Mouse (Mus musculus) adrenal gland, adult (tissue): ENCODE measurements around the gene Sbf1.

Source experiments
- DNase-seq, 2 experiments: peaks; one replicate each; pipeline ENCODE4 v3.0.0; 2022 to 2023; ENCODE audit warnings: low spot score in 1 of 2; ENCODE audit not compliant: inconsistent age in 2 of 2

The Sbf1 gene

DNA sequence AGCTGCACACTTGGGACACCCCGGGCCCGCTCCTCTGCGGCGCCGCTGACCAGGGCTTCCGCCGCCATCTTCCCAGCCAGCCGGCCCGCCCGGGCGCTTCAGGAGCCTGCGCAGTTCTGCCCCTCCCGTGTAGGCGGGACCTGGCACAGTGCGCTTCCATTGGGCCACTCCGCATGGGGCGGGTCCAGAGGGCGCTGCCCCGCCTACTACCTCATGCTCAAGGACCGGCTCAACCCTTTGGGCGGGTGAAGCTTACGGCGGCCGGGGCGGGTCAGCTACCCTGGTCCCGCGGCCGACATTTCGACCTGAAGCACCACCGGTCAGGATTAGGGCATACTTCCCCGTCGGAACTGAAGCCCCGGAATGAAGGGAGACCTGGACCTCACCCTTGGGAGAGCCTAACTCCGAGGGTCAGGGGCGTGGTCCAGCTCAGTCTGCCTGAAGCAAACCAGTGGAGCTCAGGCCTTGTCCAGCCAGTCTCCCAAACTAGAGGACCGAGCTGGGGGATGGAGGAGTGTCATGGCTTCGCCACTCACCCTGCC, at the start of gene Sbf1:
TSS of gene Sbf1 (minus strand) at position 122 of the 542 bp plus-strand sequence.
- peak; percentile 99 for DNase-seq

GRCm38 (mm10) chr15:89363051-89363450, 47.9 kb upstream of the Sbf1 start:
- peak in 1 of 2 experiments; percentile 30 for DNase-seq

GRCm38 (mm10) chr15:89358784-89359183, 43.7 kb upstream of the Sbf1 start:
- no peak for DNase-seq

GRCm38 (mm10) chr15:89356372-89356771, 41.3 kb upstream of the Sbf1 start:
- peak; percentile 61 to 81 for DNase-seq

DNA sequence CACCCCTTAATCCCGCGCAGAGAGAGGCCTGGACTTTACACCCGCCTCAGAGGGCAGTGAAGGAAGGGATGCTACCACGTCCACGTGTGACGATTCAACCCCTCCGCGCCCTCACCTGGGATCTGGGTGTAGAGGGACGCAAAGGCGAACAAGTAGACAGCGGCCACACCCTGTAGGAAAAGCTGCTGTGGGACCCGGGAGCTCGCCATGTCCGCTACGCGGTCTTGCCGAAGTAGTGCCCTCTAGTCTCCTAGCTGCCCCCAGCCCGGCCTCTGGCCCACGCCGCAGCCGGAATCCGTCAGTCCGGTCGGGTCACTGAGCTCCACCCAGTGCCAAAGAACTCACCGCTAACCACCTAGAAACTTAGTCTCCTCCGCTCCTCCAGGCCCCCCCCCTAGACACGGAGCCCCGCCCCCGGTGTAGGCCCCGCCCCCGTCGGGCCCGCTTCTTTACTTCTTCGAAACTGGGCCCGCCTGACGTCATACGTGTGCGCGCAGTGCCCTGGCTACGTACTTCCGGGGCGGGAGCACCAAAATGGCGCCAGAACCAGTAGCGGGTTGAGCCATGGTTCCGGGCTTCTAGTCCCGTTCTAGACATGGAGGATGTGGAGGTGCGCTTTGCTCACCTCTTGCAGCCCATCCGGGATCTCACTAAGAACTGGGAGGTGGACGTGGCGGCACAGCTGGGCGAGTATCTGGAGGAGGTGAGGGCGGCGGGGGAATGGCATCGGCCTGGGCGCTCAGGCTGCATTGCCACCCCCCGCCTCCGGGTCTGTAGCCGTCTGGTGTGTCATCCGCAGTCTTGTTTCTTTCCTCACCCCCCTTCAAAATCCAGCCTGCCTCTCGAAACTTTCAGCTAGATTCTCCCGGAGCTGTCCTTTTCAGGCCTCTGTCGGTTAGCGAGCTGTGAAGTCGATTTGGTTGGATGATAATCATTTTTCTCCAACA, 40.4 kb upstream of the Sbf1 start, which contains the start of the genes Lmf2 and Ncaph2:
TSS of gene Lmf2 (minus strand) at position 419 of the 947 bp plus-strand sequence.
TSS of gene Ncaph2 (plus strand) at position 479 of the 947 bp plus-strand sequence.
- DNase-seq, result peak; percentile 95 to 98

DNA sequence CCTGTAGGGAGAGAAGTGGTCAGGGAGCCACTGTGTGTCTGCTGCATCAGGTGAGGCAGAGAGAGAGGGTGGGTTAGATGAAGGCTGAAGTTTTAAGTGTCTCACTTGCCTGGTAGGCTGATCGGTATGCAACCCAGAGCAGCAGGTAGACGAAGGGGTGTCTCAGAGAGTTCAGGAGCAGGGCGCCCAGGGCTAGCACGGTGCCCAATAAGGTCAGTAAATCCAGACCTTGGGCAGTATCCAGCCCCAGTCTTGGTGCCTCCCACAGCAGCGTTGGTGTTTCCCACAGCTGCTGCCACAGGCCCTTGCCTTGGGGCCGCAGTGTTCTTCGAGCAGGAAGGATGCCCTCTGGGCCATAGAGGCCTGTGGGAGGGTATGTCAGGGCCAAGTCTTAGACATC, 39.3 kb upstream of the Sbf1 start:
- no peak for DNase-seq

- peak in 1 of 2 experiments; percentile 26 for DNase-seq
These were observed 38.7 kb upstream of the Sbf1 start for GRCm38 (mm10) chr15:89353837-89354236.

GRCm38 (mm10) chr15:89352795-89353194, 37.7 kb upstream of the Sbf1 start:
- peak in 1 of 2 experiments; percentile 26 for DNase-seq

- DNase-seq, result no peak
These were observed 36.9 kb upstream of the Sbf1 start for GRCm38 (mm10) chr15:89352054-89352453.

DNA sequence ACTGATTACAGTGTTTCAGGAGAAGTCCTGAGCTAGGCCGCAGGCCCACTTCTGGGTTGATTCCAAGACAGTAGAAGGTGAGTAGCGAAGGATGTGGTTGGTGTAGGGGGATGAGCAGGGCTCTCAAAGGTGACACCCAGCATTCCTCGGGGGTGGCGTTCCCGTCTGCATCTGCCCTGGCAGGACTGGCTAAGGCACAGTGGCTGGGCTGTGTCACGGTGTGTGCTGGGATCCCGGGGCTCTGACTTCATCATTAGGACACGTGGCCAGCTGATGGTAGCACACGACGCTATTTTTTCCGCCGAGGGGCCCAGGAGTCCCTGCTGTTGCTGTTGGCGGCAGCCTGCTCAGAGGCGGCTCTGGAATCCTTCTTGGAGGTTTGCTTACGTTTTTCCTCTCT, 36.2 kb upstream of the Sbf1 start:
- DNase-seq, result no peak

DNA sequence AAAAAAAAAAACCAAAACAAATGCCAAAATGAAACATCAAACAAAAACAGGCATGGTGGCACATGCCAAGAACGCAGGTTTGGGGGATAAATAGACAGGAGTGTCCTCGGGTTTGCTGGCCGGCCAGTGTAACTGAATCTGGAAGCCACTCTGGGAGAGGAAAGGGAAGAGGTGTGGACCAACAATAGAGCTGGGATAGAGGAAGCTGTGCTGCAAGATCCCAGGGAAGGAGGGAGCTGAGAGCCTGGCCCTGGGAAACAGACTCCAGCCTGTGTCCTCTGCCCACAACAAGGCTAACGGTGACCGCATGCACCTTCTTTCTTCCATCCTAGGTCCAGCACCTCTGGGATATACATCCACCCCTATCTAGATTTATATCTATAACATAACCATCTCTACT, 35.3 kb upstream of the Sbf1 start:
- no peak for DNase-seq

DNA sequence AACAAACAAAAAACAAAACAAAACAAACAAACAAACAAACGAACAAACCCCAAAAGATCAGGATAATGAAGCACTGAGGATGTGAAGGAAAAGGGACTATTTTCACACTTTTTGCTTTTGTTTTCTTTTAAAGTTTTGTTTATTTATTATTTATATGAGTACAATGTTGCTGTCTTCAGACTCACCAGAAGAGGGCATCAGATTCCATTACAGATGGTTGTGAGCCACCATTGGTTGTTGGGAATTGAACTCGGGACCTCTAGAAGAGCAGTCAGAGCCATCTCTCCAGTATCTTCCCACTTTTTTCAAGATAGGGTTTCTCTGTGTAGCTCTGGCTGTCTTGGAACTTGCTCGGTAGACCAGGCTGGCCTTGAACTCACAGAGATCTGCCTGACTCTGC, 28.2 kb upstream of the Sbf1 start:
- DNase-seq, result no peak

DNA sequence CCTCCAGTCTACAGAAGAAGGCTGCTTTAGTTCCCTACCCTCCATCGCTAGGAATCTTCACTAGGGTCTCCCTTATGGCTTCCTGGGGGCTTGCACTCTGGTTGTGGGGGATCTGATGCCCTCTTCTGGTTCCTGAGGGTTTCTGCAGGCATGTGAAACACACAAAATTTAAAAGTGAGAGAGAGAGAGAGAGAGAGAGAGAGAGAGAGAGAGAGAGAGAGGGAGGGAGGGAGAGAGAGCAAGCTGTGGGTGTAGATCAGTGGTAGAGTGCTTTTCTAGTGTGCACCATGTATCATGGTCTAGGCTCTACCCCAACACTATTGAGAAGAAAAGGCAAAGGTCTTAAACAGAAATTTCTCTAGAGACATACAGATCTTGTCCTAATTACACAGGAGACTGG, 26.6 kb upstream of the Sbf1 start:
- DNase-seq, result no peak

- DNase-seq, result no peak
These were observed 25.0 kb upstream of the Sbf1 start for GRCm38 (mm10) chr15:89340136-89340535.

GRCm38 (mm10) chr15:89339696-89340095, 24.6 kb upstream of the Sbf1 start:
- no peak for DNase-seq

- no peak for DNase-seq
These were observed 21.3 kb upstream of the Sbf1 start for GRCm38 (mm10) chr15:89336422-89336821.

DNA sequence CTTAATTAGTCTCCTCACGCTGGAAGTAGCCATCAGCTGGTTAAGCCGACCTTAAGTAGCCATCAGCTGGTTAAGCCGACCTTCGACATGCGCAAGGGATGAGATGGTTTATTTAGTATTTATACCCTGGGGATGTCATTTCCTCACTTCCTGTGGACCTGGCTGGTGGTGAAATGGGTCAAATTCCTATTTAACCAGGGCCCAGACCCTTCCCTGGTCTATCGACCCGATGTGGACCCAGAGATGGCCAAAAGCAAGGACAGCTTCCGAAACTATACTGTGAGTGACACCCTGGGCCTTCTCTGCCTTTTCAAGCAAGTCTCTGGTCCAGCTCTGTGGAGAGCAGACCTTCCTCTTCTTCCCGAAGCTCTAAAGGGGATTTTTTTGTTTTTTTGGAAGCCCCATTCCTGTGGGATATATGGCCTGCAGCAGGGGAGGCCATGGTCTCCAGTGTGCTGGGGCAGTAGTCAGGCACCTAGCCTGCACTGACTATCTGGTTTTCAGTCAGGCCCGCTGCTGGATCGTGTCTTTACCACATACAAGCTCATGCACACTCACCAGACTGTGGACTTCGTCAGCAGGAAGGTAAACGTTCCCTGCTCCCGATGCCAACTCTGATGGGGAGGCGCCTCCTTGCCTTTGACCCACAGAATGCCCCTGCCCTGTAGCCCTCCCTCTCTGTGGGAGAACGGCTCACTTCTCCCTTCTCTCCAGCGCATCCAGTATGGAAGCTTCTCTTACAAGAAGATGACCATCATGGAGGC, 19.8 kb upstream of the Sbf1 start:
- DNase-seq, result no peak

DNA sequence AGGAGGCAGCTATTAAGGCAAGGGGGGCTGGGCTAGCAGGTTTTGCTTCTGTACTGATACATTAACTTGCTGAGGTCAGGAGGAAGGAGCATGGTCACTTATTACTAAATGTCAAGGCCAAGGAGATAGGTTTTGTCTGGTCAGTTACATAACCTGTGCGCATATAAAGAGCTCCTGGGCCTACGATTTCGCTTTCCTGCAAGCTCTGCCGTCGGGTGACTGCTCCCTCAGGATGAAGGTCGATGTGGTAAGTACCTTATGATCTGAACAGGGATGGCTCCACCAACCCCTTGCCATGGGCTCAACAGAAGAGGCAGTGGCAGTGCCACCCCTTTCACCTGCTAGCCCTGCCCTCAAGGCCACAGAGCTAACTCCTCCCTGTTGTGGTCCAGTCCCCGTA, 19.2 kb upstream of the Sbf1 start, which contains the start of gene Miox:
TSS of gene Miox (plus strand) at position 128 of the 400 bp plus-strand sequence.
- DNase-seq, result no peak

DNA sequence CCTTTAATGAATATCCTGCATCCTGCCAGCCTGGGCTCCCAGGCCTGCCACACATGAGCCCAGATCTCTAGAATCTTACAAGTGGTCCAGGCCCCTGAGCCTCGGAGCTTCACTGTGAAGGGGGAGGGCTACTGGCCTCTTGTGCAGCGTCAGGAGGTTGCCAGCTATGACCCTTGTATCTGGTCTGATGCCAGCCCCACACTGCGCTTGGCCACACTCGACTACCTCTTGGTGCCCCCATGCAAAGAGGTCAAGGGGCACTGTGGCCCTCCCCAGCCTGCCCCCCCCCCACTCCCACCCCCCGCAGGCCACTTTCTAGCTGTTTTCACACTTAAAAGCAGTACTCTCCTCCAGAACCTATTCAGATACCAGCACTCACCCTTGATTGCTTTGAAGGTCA, 11.3 kb upstream of the Sbf1 start:
- no peak for DNase-seq

GRCm38 (mm10) chr15:89323656-89324055, 8.5 kb upstream of the Sbf1 start:
- no peak for DNase-seq
